Mouse (Mus musculus) liver, postnatal 0 days (tissue): ENCODE data around the gene Tkt.

Experiments used
- CTCF ChIP-seq: sonication (generic); IDR thresholded peaks from 2 replicates; pipeline ENCODE4 v1.5.1; 2016; ENCODE audit warnings: antibody characterized with exemption, low read depth
- EP300 ChIP-seq: IDR thresholded peaks from 2 replicates; pipeline ENCODE4 v1.6.1; 2016; ENCODE audit warnings: antibody characterized with exemption, low read depth, mild to moderate bottlenecking

DNA sequence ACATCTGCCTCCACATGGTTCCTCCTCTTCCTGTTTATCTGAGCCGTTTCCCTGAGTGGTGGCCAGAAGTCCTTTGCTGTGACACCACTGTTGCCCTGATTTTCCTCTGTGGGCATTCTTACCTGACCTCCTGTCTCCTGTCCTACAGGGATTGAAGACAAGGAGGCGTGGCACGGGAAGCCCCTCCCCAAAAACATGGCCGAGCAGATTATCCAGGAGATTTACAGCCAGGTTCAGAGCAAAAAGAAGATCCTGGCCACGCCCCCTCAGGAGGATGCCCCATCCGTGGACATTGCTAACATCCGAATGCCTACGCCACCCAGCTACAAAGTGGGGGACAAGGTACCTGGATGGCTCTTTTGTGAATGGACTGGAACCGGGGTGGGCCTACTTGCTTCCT is 19.9 kb downstream of the Tkt start:
- TF ChIP-seq EP300 (no peak), CTCF (no peak)
